Mouse (Mus musculus) myocyte (in vitro differentiated cells): ENCODE results near the gene Rfx7. TPM values are rescaled to one million over a fixed set of nuclear protein-coding genes. Genes with fewer than 3 reads are reported as not detected.
A peak's percentile ranks its signal among the peaks of the same experiment; 100 is the strongest.

Experiments
- H3K27me3 ChIP-seq: one replicate; pipeline ENCODE4 v1.6.1; 2011; ENCODE audit not compliant: control insufficient read depth, insufficient read depth, insufficient read length
- H3K36me3 ChIP-seq: one replicate; pipeline ENCODE4 v1.6.1; 2011; ENCODE audit not compliant: control insufficient read depth, insufficient read depth
- H3K4me2 ChIP-seq: one replicate; pipeline ENCODE4 v1.6.1; 2011; ENCODE audit warnings: low read depth, control low read depth
- H3K4me3 ChIP-seq: one replicate; pipeline ENCODE4 v1.5.1; 2011; ENCODE audit warnings: mild to moderate bottlenecking, control low read depth, moderate library complexity
- H3K79me2 ChIP-seq: one replicate; pipeline ENCODE4 v1.6.1; 2011; ENCODE audit not compliant: control insufficient read depth, insufficient read depth
- H3ac ChIP-seq: one replicate; pipeline ENCODE4 v1.6.1; 2011; ENCODE audit not compliant: control insufficient read depth, insufficient read length
- CEBPB ChIP-seq: IDR thresholded peaks from 2 replicates; pipeline ENCODE4 v1.6.1; 2011; ENCODE audit warnings: mild to moderate bottlenecking, moderate library complexity; ENCODE audit not compliant: poor library complexity, insufficient read depth, severe bottlenecking
- E2F4 ChIP-seq: IDR thresholded peaks from one replicate; pipeline ENCODE4 v1.6.1; 2011; ENCODE audit warnings: mild to moderate bottlenecking, control low read depth, moderate library complexity; ENCODE audit not compliant: insufficient read depth
- MAX ChIP-seq: IDR thresholded peaks from one replicate; pipeline ENCODE4 v1.6.1; 2011; ENCODE audit warnings: low read depth, mild to moderate bottlenecking, control low read depth
- MYOD1 ChIP-seq, 3 experiments: IDR thresholded peaks; one replicate each; pipeline ENCODE4 v1.6.1; 2011; ENCODE audit warnings: control low read depth in 2 of 3, low read depth in 2 of 3, mild to moderate bottlenecking in 2 of 3, moderate library complexity in 1 of 3; ENCODE audit not compliant: insufficient read length in 2 of 3, control insufficient read depth in 1 of 3
- MYOG ChIP-seq, 3 experiments: IDR thresholded peaks; one replicate each; pipeline ENCODE4 v1.6.1; 2011; ENCODE audit warnings: control low read depth in 2 of 3, low read depth in 2 of 3, mild to moderate bottlenecking in 2 of 3; ENCODE audit not compliant: insufficient read length in 2 of 3, control insufficient read depth in 1 of 3, insufficient read depth in 1 of 3
- POLR2A ChIP-seq: IDR thresholded peaks from one replicate; pipeline ENCODE4 v1.6.1; 2011; ENCODE audit warnings: low read depth, mild to moderate bottlenecking, control low read depth, moderate library complexity; ENCODE audit not compliant: insufficient read length
- POLR2AphosphoS2 ChIP-seq: IDR thresholded peaks from one replicate; pipeline ENCODE4 v1.6.1; 2011; ENCODE audit warnings: low read depth, control low read depth; ENCODE audit not compliant: insufficient read length
- REST ChIP-seq: IDR thresholded peaks from one replicate; pipeline ENCODE4 v1.6.1; 2011; ENCODE audit warnings: mild to moderate bottlenecking, control low read depth, moderate library complexity; ENCODE audit not compliant: insufficient read depth, insufficient read length
- SRF ChIP-seq: IDR thresholded peaks from one replicate; pipeline ENCODE4 v1.6.1; 2011; ENCODE audit warnings: low read depth; ENCODE audit not compliant: control insufficient read depth, insufficient read length
- TCF12 ChIP-seq: IDR thresholded peaks from one replicate; pipeline ENCODE4 v1.6.1; 2011; ENCODE audit warnings: mild to moderate bottlenecking, control low read depth; ENCODE audit not compliant: poor library complexity, insufficient read depth, severe bottlenecking
- TCF3 ChIP-seq: IDR thresholded peaks from one replicate; pipeline ENCODE4 v1.6.1; 2011; ENCODE audit warnings: low read depth, control low read depth; ENCODE audit not compliant: insufficient read length
- USF1 ChIP-seq: IDR thresholded peaks from one replicate; pipeline ENCODE4 v1.6.1; 2011; ENCODE audit warnings: low read depth, mild to moderate bottlenecking, control low read depth, moderate library complexity
- polyA plus RNA-seq: library from polyadenylated mRNA; unstranded; fragments of >200 nt; fragmentation: generic; extraction: Trizol; gene quantifications from one replicate; pipeline ENCODE4 v1.2.1, GENCODE M21; 2012; ENCODE audit warnings: missing spikeins

The Rfx7 gene
- polyA plus RNA-seq, 1 experiment: 3.7 TPM

DNA sequence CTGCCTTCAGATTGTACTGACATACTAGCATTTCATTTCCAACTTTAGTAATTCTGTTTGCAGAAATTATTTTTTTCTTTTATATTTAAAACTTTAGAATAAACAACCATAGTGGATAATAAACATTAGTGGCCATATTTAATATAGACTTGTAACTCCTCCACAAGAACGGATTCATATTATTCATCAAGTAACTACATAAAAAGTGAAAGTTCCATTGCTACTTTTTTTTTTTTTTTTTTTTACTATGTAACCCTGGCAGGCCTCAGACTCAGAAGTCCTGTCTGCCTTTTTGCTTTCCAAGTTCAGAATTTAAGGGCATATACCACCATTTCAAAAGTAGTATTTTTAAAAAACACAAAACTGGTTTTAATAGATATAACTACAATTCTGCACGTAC lies 2.9 kb downstream of the Rfx7 start:
- peak overlapping the region; percentile 73 for H3K4me3 ChIP-seq
- no peaks in the 10 kb centered on the region for H3K36me3 ChIP-seq
- no peaks in the 10 kb centered on the region for H3K27me3 ChIP-seq
- H3K4me2 ChIP-seq: peak overlapping the region; percentile 79
- no peak overlapping the region for H3ac ChIP-seq
- no peak for TF ChIP-seq TCF12
- no peak for TF ChIP-seq MYOG (IDR thresholded peaks at IDR 0.05; ENCODE audit: control insufficient read depth in 1 of 3, insufficient read depth in 1 of 3, insufficient read length in 2 of 3, low read depth in 2 of 3)
- TF ChIP-seq REST: no peak
- no peak for TF ChIP-seq MAX
- no peak for TF ChIP-seq SRF
- TF ChIP-seq USF1: no peak
- no peak for TF ChIP-seq TCF3
- TF ChIP-seq CEBPB: no peak
- TF ChIP-seq POLR2AphosphoS2: no peak
- no peak for TF ChIP-seq POLR2A
- TF ChIP-seq E2F4: no peak
- TF ChIP-seq MYOD1 (IDR thresholded peaks at IDR 0.05; ENCODE audit: control insufficient read depth in 1 of 3, insufficient read length in 2 of 3, low read depth in 2 of 3): no peak
- peaks cover 74% of the 10 kb centered on the region for H3K79me2 ChIP-seq

DNA sequence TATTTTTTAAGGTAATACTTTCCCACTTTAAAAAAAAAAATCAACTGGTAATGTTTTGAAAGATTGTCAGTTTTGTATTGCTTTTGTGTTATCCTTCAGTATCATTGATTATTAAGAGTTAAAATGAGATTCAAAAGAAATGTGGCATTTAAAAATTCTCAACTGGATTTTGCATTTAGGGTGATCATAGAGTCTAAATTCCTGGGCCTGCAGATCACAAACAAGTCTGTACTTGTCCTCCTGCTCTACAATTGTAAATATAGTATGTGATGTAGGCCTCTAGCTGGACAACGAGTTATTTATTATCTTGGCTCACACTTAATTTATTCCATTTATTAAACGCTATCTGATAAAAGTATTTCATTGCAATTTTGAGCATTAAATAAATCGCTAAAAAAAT lies 3.4 kb downstream of the Rfx7 start:
- TF ChIP-seq SRF (no peak), MAX (no peak), MYOG (IDR thresholded peaks at IDR 0.05; ENCODE audit: control insufficient read depth in 1 of 3, insufficient read depth in 1 of 3, insufficient read length in 2 of 3, low read depth in 2 of 3) (no peak), E2F4 (no peak), TCF12 (no peak), REST (no peak), MYOD1 (IDR thresholded peaks at IDR 0.05; ENCODE audit: control insufficient read depth in 1 of 3, insufficient read length in 2 of 3, low read depth in 2 of 3) (no peak), POLR2AphosphoS2 (no peak), POLR2A (no peak), CEBPB (no peak), USF1 (no peak), TCF3 (no peak)
- Histone ChIP-seq H3ac (no peak overlapping the region), H3K4me2 (peak overlapping the region; percentile 79), H3K27me3 (no peaks in the 10 kb centered on the region), H3K79me2 (peaks cover 77% of the 10 kb centered on the region), H3K4me3 (peak overlapping the region; percentile 73), H3K36me3 (no peaks in the 10 kb centered on the region)

DNA sequence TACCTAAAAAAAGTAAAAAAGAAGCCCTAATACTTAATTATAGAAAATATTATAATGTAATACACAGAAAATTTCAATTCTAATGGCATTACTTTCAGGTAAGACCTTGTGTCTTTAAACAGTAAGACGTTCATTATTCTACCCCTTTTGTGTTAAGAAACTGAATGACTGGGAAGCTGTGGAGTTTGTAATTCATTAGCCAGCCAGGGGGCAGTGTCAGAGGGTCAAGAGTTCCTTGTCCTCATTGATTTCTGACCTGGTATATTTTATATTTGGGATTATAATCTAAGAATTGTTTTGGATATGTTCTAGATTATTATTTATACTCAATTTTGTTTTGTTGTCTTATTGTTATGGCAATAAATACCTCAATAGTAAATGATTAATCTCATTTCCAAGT lies 5.0 kb downstream of the Rfx7 start:
- no peaks in the 10 kb centered on the region for H3K36me3 ChIP-seq
- H3K4me3 ChIP-seq: no peak overlapping the region
- H3K79me2 ChIP-seq: peaks cover 84% of the 10 kb centered on the region
- H3K4me2 ChIP-seq: no peak overlapping the region
- TF ChIP-seq MAX (no peak), CEBPB (no peak), USF1 (no peak), POLR2AphosphoS2 (no peak), TCF12 (no peak), MYOD1 (IDR thresholded peaks at IDR 0.05; ENCODE audit: control insufficient read depth in 1 of 3, insufficient read length in 2 of 3, low read depth in 2 of 3) (no peak), POLR2A (no peak), SRF (no peak), E2F4 (no peak), MYOG (IDR thresholded peaks at IDR 0.05; ENCODE audit: control insufficient read depth in 1 of 3, insufficient read depth in 1 of 3, insufficient read length in 2 of 3, low read depth in 2 of 3) (no peak), REST (no peak), TCF3 (no peak)
- no peak overlapping the region for H3ac ChIP-seq
- H3K27me3 ChIP-seq: no peaks in the 10 kb centered on the region

DNA sequence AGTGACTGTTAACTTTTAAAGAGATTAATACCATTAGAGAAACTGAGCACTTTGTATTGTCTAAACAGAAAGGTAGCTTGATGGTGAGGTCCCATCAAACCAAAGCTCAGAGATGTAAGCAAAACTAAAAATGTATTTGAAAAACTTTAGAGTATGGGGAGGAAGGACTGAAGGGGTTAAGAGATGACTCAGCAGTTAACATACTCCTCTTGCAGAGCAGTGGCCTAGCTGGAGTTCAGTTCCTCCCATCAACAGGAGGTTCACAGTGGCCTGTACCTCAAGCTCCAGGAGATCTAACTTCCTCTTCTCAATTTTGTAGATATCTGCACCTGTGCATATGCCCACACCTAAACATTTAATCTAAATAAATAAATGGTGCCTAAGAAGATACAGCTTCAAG lies 11.6 kb downstream of the Rfx7 start:
- H3K79me2 ChIP-seq: peaks cover 66% of the 10 kb centered on the region
- no peak for TF ChIP-seq CEBPB
- no peak for TF ChIP-seq MYOD1 (IDR thresholded peaks at IDR 0.05; ENCODE audit: control insufficient read depth in 1 of 3, insufficient read length in 2 of 3, low read depth in 2 of 3)
- no peak for TF ChIP-seq MYOG (IDR thresholded peaks at IDR 0.05; ENCODE audit: control insufficient read depth in 1 of 3, insufficient read depth in 1 of 3, insufficient read length in 2 of 3, low read depth in 2 of 3)
- no peak overlapping the region for H3K4me2 ChIP-seq
- no peaks in the 10 kb centered on the region for H3K36me3 ChIP-seq
- H3K27me3 ChIP-seq: no peaks in the 10 kb centered on the region
- no peak overlapping the region for H3ac ChIP-seq
- no peak overlapping the region for H3K4me3 ChIP-seq

DNA sequence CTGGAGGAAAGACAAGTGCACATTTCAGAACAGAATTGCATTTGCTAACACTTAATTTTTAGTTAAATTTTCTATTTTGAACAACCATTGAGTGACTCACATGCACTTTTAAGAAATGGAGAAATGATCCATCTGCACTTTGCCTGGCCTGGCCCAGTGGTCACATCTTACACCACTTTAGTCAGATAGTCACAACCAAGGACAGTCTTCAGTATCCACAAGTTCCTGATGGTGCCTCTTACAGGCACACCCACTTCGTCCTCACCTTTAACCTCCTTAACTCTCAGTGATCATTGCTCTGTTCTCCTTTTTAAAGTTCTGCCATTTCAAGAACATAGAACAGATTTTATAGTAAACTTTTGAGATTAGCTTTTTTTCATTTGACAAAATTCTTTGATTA lies 26.7 kb downstream of the Rfx7 start:
- Histone ChIP-seq H3K36me3 (no peaks in the 10 kb centered on the region), H3ac (no peak overlapping the region), H3K27me3 (no peaks in the 10 kb centered on the region), H3K4me2 (no peak overlapping the region), H3K79me2 (peaks cover 53% of the 10 kb centered on the region), H3K4me3 (no peak overlapping the region)
- TF ChIP-seq TCF12 (no peak), CEBPB (no peak), MYOD1 (IDR thresholded peaks at IDR 0.05; ENCODE audit: control insufficient read depth in 1 of 3, insufficient read length in 2 of 3, low read depth in 2 of 3) (no peak), MYOG (IDR thresholded peaks at IDR 0.05; ENCODE audit: control insufficient read depth in 1 of 3, insufficient read depth in 1 of 3, insufficient read length in 2 of 3, low read depth in 2 of 3) (no peak), POLR2AphosphoS2 (no peak), MAX (no peak), USF1 (no peak), REST (no peak), SRF (no peak), E2F4 (no peak), POLR2A (no peak), TCF3 (no peak)
